Mouse (Mus musculus) yolk sac, embryonic 10.5 days (tissue): ENCODE results near the gene Ctsc.
A peak's percentile ranks its signal among the peaks of the same experiment; 100 is the strongest.

Experiments
- DNase-seq: peaks from one replicate; pipeline ENCODE4 v3.0.0-alpha.2; 2017; ENCODE audit warnings: low spot score

Ctsc gene

DNA sequence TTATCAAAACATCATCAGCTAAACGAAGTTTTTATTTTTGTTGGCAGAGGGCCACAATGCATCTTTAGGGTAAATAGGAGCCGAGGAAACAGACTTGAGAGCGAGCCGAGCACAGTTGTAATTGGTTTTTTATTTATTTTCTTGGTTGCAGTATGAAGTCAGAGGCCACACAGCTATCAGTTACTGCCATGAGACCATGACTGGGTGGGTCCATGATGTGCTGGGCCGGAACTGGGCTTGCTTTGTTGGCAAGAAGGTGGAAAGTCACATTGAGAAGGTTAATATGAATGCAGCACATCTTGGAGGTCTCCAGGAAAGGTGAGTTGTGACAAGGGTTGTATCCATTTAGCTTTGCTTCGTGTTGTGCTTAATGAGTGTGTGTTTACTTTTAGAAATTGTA is 19.0 kb downstream of the Ctsc start:
- no peak for DNase-seq

DNA sequence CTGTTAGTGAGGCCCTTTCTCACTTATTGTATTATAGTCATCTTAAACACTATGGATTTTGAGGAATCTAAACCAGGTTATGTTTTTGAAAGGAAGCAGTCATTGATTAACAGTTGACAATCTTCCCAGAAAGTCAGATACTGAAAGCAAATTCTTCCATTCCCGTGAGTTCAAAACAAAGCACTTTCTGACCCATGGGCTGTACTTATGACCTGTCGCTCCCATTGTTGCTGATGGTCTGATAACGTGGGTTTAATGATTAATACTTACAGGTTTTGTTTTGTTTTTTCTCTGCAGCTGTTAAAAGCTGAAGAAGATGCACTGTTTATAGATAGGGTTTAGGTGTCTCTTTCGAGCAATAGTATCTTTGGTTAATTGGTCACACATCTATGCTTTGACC is 27.9 kb downstream of the Ctsc start:
- peak; percentile 36 for DNase-seq

DNA sequence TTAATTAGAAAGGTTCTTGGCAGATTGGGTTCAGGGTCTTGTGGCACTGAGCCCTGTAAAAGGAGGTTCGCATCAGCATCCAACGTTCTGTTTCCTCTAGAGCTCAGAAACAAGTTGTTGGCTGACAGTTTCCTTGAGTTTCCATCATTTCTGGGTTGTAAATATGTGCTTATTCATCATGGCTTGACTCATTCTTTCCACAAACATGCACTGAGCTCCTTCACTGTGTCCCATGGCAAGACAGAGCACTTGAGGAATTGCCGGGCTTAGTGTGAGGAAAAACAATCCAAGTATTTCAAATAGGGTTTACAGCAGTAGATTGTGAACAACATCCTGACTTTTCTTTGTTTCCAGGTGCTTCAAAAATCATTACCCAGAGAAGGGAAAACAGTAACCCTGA is 28.8 kb downstream of the Ctsc start:
- DNase-seq = no peak

DNA sequence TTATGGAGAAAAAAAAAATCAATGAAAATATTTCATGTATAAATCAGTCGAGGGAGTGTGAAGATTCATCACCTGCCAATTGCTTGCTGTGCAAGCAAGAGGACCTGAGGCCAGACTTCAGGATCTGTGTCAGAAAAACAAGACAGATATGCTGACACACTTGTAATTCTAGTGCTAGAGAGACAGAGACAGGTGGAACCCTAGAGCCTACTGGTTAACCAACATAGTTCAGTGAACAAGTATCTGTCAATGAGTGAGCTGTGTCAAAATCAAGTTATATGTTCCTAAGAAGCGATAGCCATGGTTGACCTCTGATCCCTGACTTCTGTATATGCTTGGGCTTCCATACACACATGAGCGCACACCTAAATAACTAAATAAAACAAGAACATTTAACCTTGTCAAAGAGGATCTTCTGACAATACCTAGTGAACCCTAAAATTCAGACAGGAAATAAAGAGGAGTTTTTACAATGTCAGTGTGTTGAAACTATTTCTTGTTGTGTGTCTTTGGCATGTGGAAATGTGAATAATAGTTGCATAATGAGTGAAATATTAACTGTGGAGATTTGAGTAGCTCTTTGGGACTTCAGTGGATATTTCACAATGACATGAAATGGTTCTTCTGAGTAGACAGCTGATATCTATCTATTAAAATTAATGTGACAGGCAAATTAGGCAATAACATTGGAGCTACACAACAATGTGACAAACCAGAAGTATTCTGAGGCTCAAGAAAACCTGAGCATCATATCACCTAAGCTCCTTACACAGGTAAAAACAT is 32.7 kb downstream of the Ctsc start:
- no peak for DNase-seq

DNA sequence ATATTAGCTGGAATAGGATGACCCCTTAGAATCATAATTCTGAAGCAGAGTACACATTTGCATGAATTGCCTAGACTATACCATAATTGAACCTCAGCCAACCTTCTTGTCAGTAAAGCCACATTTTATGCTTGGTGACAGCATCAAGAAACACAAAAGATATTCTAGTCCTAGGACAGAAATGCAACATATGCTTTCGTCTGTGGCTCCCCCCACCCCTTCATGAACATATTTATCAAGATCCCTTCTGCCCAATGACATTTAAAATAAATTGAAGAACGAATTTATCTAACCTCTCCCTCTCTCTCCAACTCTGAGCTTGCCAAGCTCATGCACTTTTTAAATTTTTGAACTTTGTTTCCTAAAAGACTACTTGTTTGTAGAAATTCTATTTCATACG is 38.5 kb downstream of the Ctsc start:
- no peak for DNase-seq

DNA sequence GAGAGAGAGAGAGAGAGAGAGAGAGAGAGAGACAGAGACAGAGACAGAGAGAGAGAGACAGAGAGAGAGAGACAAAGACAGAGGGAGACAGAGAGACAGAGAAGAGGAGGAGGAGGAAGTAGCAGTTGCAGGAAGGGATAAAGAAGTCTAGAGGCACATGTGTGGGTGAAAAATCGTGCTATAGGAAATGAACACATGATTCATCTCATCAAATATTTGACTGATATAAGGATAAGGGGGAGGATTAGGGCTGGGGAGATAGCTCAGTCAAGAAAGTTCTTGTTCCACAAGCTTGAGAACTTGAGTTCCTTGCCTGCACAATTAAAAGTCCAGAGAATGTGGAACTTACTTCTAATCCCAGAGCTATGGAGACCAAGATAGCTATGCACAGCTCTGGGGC is 40.6 kb downstream of the Ctsc start:
- no peak for DNase-seq

DNA sequence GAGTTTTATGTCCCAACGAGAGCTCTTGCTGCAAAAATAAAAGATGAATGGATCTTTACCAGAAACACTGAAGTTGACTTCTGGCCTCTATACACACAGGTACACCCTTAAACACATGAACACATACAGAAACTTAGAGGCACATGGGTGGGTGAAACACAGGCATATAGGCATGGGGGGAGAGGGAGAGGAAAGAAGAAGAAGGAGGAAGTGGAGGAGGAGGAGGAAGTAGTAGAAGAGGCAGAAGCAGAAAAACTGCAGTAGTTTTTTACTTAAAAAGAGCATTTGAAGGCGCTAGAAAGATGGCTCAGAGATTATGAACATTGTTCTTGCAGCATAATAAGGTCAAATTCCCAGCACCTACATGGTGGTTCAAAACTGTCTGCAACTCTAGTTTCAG is 41.0 kb downstream of the Ctsc start:
- DNase-seq = no peak

DNA sequence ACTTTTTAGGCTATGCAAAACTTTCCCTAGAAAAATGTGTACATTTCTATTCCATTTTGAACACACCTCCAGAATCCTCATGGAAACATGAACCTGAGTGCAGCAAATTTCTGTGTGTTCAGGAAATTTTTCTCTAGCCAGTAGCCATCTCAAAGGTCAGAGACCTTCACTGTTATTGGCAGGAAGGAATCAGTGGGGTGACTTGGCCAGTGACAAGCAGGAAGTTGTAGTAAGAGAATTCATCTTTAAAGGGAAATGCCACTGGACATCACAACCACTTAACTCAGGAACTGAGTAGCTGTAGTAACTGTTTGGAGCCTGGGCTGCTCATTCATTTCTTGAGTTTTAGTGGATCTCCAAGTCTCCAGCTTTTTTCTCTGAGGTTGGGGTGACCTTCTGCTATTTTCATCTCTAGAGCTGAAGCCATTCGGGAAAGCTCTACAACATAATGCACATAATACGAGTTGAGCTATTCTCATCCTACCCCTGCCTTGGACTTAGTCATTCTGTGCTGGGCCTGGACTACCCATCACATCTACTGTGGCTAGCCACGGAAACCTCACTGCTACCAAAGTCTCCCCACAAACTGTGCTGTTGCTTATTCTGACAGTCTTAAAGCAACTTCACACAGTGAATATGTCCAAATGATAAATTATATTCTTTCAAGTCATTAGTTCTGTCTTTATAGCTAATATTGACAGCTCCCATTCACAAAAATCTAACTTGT is 41.7 kb downstream of the Ctsc start:
- DNase-seq = no peak

DNA sequence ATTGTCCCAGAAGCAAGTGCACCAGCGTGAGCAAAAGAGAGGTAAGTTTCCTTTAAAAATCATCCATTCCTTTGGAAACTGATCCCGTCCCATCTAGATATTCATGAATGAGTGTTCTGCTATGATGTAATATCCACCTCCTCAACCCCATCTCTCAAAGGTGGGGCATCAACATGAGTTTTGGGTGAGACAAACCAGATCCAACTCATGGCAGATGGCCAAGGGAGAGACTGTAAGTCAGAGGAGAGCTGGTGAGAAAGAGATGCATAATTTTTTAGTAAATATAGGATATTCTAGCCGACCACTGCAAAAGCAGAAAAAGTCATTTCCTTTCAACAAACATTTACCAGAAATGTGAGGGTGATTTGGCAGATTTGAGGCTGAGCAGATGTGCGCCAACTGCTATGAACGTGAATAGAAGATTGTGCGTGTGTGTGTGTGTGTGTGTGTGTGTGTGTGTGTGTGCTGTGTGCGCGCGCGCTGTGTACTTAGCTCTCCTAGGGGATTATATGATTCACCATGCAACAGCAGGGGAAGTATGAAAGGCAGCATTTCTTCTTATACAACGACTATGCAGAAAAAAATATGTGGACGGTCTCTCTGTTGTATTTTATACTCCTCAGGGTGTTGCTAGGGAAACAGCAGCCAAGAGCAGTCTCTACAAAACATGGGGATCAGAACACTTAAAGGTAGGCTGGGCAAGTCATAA is 42.9 kb downstream of the Ctsc start:
- no peak for DNase-seq

DNA sequence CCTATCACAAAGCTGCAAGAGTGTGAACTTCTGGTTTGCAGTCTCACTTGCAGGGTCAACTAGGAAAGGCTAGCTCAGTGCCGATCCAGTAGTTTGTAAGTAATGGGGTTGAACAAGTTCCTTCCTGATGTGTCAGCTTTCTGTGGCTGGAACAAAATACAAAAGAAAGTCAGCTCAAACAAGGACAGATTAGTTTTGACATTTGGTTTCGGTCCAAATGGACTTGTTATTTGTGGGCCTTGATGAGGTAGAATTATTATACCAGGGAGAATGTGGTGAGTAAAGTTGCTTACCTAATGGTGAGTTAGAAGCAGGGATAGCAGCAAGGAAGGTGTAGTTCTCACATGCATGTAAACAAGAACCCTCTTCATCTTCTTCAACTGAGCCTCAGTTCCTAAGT is 44.5 kb downstream of the Ctsc start:
- DNase-seq = no peak

DNA sequence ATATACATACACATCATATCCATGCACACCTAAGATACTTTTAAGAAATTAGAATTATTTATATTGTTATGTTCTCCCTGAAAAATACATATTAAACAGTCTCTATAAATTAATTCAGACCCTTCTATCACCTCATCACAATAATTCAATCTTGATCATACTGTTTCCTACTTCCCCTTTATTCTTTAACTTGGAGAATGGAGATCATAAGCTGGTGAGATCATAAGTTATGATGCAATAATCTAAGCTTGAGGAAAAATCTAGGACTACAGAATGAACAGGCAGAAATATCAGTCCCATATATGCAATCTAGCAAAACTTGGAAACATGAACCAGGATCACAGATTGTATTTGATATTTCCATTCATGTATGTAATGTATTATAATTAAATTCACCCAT is 49.6 kb downstream of the Ctsc start:
- no peak for DNase-seq

DNA sequence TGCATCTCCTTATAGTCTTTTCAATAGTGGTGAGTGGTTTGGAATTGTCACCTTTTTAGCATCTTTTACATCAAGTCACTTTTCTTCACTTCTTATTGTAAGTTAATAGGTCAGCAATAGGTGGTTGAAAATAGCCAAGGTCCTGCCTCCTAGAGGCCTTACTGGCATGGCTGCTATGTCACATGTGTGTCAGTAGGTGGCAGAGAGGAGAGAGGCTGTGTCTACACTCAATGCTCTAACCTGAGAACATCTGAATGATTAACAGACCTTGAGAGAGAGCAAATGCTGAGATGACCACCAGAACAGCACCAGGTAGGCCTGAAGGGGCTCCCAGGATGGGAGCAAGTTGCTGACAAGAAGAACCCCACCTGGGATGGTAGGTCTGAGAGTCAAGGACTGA is 65.9 kb downstream of the Ctsc start:
- no peak for DNase-seq

DNA sequence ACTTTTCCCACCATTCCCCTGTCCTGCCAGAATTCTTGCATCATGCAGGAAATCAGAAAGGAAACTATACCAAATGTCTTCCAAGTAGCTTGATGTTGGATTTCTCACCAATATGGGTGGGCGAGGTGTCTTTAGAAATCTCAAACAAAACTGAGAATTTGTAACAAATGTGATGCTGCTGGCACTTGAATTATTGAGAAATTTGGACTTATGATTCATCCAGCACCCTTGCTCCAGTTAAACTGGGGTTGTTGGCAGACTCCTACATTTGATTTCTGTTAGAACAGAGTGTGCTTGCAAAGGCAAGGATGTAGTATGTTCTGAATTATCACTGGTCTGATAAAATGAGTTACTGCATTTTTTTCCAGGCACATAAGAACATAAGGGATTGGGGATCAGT is 68.2 kb downstream of the Ctsc start:
- no peak for DNase-seq

DNA sequence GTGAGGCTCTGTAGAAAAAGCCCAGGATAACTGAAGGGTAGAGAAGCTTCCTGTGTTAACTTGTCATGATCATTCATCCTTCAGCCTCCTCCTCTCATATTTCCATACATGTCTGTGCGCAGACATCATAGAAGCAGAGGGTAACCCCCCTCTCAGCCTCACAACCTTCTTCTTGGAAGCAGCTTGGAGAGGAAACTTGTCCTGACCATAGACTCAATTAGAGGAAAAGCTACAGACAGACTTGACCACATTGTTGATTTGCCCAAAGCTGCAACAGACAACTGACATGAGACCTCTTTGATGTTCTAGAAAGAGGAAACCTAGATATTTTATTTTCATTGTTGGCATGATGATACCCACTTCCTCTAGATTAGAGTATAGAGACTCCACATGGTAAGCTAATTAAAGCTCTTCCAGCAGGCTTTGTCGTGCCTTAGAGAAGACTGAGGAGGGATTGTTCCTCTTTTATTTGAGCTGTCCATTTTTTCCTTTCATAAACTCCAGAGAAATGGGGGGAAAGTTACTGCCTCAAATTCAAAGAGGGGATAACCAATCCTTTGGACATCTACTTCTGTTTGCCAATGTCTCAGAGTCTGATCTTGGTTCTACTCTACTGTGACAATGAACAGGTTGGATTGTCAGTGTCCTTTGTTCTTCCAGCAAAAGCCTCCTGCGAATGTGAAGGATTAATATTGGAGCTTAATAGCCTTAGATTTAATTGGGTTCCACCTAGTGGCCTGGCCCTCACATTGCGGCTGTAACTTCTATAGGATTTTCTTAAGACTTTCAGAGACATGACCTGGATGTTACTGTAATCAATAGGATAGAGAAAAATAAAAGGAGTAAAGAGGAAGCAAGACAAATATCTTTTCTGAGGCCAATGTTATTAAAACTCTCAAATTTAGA is 79.2 kb downstream of the Ctsc start:
- DNase-seq = no peak

DNA sequence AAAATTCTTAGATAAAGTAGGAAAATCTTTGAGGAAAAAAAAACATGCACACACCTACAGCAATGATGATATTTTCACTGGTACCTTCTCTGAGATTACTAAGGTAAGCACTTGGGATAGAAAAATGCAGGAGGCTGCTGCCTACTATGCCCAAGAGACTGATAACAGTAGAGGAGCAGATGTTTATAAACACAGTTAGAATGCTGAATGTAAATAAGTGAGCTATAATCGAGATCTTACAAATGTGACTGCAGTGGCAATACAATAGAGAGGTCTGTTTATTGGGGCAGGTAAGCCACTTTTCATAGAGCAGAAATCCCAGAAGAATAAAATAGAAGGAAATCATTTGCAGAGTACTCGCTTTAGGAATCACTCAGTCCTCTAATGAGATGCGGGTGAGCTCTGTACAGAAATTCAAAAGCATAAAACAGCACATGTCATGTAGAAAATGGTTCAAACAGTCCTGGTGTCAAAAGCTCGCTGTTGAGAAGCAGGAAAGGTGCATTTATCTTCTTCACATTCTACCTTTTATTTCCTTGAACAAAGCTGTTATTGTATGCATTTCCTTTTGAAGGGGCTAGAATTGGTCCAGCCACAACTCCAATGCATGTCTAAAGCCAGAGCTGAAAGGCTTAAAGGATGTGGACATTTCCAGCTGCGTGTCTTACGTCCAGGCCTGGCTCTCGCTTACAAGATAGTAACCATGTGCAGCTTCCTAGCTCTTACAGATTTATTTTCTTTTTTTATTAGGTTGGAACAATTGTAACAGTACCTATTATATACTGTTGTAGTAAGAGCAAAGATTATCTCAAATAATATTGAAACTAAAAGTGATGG is 80.4 kb downstream of the Ctsc start:
- DNase-seq = no peak
